Mouse (Mus musculus): ENCODE measurements around the gene Chrnb2. TPM values are rescaled to one million over a fixed set of nuclear protein-coding genes. Genes with fewer than 3 reads are reported as not detected.

Chrnb2 gene
- polyA plus RNA-seq (2011; ENCODE audit: insufficient read length, low read depth, missing spikeins) = 0.22 and 0.39 TPM in 2 replicates

DNA sequence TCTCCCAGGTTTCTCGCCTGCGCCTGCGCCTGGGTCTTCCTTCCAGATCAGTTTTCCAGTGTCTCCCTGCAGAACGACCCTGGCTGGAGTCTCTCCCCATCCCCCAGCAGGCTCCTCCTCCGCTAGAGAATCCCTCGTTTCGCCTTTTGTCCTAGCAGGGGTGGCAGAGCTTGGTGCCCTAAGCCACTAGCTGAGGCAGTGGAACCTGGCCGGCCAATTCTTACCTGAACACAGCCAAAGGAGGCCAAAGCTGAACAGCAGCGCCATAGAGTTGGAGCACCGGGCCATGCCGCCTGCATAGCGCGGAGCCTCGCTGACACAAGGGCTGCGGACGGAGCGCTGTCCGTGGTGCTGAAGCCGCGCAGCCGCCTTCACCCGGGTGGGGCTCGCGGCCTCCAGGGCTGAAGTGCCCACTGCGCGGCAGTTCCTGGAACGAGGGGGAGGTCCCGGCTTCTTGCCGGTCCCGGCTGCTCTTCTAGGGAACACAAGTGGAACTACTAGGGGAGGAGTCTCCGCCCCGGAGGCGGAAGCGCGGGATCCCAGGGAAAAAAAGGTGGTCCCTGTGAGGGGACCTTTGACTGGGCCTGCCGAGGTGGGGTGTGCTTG is at the start of gene Chrnb2:
TSS of gene Chrnb2 (minus strand) at position 514 of the 606 bp plus-strand sequence.
- TF ChIP-seq POLR2A (IDR thresholded peaks at IDR 0.05; ENCODE audit: low read depth, low read length) = no peak
- no peak for TF ChIP-seq CTCF (IDR thresholded peaks at IDR 0.05; ENCODE audit: borderline replicate concordance, insufficient read depth, low read length)
- no peak within 1 kb of the TSS for H3K27ac ChIP-seq (ENCODE audit: insufficient read depth, low read length)
- H3K4me1 ChIP-seq (ENCODE audit: control insufficient read depth, insufficient read depth, low read length) = no peaks in the 10 kb centered on the region
- H3K4me3 ChIP-seq (ENCODE audit: insufficient read depth, low read length) = no peak within 1 kb of the TSS

DNA sequence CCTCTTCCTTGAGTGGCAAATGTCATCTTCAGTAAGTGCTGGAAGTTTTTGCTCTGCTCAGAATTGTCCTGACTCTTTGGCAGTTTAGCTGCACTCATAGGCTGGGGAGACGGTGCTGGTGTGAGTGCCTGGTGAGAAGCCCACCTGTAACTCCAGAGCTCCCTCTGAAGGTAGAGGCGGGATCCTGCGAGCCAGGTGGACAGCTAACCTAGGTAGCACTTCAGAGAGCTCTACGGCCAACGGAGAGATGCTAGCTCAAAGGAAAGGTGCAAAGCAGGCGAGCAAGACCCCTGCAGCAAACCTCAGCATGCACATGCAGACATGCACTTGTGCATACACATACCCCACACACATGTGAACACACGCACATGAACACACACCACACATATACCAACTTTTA is 49.6 kb upstream of the Chrnb2 start:
- no peak for TF ChIP-seq CTCF (IDR thresholded peaks at IDR 0.05; ENCODE audit: borderline replicate concordance, insufficient read depth, low read length)
- no peak for TF ChIP-seq POLR2A (IDR thresholded peaks at IDR 0.05; ENCODE audit: low read depth, low read length)
- Histone ChIP-seq H3K4me3 (ENCODE audit: insufficient read depth, low read length) (no peak overlapping the region), H3K27ac (ENCODE audit: insufficient read depth, low read length) (no peak overlapping the region), H3K4me1 (ENCODE audit: control insufficient read depth, insufficient read depth, low read length) (no peaks in the 10 kb centered on the region)

DNA sequence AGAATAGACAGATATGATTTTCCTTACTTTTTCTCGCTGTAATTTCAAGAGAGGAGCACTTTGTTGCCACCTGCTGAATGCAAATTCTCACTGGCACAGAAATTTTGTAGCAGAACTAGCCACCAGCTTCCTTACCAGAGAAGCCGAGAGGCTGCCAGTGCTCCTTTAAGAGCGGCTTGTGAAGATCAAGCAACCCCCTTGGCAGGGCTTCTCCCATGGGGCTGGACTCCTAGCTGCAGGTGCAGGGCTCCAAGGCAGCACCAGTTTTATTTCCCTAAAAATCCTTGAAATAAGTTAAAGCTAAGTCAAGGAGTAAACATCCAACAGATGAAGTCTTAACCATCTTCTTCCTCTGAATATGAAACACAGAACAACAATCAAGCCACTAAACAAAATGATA is 47.7 kb upstream of the Chrnb2 start:
- Histone ChIP-seq H3K4me1 (ENCODE audit: control insufficient read depth, insufficient read depth, low read length) (no peaks in the 10 kb centered on the region), H3K27ac (ENCODE audit: insufficient read depth, low read length) (no peak overlapping the region), H3K4me3 (ENCODE audit: insufficient read depth, low read length) (no peak overlapping the region)
- TF ChIP-seq POLR2A (IDR thresholded peaks at IDR 0.05; ENCODE audit: low read depth, low read length) (no peak), CTCF (IDR thresholded peaks at IDR 0.05; ENCODE audit: borderline replicate concordance, insufficient read depth, low read length) (no peak)

DNA sequence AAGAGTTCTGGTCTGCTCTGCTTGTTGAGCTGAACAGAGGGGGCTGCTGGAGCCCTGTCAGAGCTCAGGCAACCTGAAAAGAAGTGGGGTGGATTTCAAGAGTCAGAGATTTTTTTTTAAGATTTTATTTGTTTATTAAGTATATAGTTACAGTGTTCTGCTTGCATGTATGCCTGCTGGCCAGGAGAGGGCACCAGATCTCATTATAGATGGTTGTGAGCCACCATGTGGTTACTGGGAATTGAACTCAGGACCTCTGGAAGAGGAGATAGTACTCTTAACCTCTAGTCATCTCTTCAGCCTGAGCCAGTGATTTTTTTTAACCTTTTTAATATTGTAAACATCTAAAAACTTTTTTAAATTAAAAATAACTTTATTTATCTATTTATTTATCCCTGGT is 46.4 kb upstream of the Chrnb2 start:
- TF ChIP-seq CTCF (IDR thresholded peaks at IDR 0.05; ENCODE audit: borderline replicate concordance, insufficient read depth, low read length) (no peak), POLR2A (IDR thresholded peaks at IDR 0.05; ENCODE audit: low read depth, low read length) (no peak)
- no peak overlapping the region for H3K4me3 ChIP-seq (ENCODE audit: insufficient read depth, low read length)
- no peak overlapping the region for H3K27ac ChIP-seq (ENCODE audit: insufficient read depth, low read length)
- H3K4me1 ChIP-seq (ENCODE audit: control insufficient read depth, insufficient read depth, low read length) = no peaks in the 10 kb centered on the region

DNA sequence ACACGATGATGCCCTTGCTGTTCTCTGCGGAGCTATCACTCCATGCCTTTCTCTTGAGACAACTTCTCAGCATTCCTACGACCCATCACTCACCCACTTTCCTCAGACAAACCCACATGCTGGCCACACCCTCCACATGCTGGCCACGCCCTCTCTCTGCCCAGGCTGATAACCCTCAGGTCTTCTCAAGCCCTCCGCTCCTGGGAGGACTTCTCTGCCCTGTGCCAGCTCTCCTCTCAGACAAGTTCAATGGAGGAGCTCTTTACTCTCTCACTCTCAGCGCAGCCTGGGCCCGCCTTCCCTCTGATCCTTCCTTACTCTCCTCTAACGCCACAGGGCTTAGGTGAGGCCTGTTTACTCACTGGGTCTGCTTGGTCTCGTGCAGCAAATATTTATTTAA is 44.2 kb upstream of the Chrnb2 start:
- Histone ChIP-seq H3K4me3 (ENCODE audit: insufficient read depth, low read length) (no peak overlapping the region), H3K4me1 (ENCODE audit: control insufficient read depth, insufficient read depth, low read length) (no peaks in the 10 kb centered on the region), H3K27ac (ENCODE audit: insufficient read depth, low read length) (no peak overlapping the region)
- TF ChIP-seq POLR2A (IDR thresholded peaks at IDR 0.05; ENCODE audit: low read depth, low read length) (no peak), CTCF (IDR thresholded peaks at IDR 0.05; ENCODE audit: borderline replicate concordance, insufficient read depth, low read length) (no peak)

DNA sequence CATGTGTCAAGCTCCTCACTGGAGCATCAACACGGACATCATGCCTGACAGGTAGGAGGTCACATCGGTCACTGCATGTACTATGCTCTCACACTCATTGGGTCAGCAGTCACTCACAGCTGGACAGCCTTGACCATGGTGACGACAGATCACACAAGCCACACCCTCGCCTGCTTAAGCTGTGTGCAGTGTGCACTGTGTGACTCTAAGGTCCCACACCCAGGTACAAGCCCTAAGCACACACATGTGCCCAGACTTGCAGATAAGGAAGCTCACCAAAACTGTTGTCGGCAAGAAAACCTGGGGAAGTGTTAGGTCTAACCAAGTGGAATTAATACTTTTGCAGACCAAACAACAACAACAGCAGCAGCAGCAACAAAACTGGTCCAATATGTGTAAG is 43.4 kb upstream of the Chrnb2 start:
- TF ChIP-seq CTCF (IDR thresholded peaks at IDR 0.05; ENCODE audit: borderline replicate concordance, insufficient read depth, low read length) = no peak
- TF ChIP-seq POLR2A (IDR thresholded peaks at IDR 0.05; ENCODE audit: low read depth, low read length) = no peak
- H3K27ac ChIP-seq (ENCODE audit: insufficient read depth, low read length) = no peak overlapping the region
- no peaks in the 10 kb centered on the region for H3K4me1 ChIP-seq (ENCODE audit: control insufficient read depth, insufficient read depth, low read length)
- no peak overlapping the region for H3K4me3 ChIP-seq (ENCODE audit: insufficient read depth, low read length)

DNA sequence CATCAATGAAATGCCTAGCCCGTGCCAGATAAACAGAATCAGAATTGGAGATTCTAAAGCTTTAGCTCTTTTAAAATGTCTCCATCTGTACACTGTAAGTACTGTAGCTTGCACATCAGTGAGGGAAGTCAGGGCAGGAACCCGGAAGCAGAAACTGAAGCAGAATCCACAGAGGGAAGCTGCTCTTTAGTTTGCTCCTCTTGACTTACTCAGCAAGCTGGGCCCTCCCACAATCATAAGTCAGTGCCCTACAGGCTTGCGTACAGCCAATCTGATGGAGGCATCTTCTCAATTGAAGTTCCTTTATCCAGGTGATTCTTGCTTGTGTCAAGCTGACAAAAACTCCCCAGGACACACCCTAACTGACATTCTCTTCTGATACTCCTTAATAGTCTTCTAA is 42.7 kb upstream of the Chrnb2 start:
- H3K4me1 ChIP-seq (ENCODE audit: control insufficient read depth, insufficient read depth, low read length) = no peaks in the 10 kb centered on the region
- H3K4me3 ChIP-seq (ENCODE audit: insufficient read depth, low read length) = no peak overlapping the region
- H3K27ac ChIP-seq (ENCODE audit: insufficient read depth, low read length) = no peak overlapping the region
- TF ChIP-seq CTCF (IDR thresholded peaks at IDR 0.05; ENCODE audit: borderline replicate concordance, insufficient read depth, low read length) (no peak), POLR2A (IDR thresholded peaks at IDR 0.05; ENCODE audit: low read depth, low read length) (no peak)

DNA sequence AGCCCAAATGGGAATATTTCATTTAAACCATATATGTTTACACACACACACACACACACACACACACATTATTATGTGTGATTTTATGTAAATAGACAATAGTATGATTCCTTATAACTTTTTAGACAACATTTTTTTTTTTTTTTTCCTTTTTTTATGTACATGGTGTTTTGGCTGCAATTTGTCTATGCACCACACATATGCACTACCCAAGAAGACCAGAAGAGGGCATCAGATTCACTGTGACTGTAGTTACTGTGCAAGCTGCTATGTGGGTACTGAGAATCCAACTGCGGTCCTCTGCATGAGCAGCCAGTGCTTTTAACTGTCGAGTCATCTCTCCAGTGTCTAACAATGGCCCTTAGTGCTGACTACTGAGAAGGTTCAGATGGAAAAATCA is 42.3 kb upstream of the Chrnb2 start:
- no peaks in the 10 kb centered on the region for H3K4me1 ChIP-seq (ENCODE audit: control insufficient read depth, insufficient read depth, low read length)

DNA sequence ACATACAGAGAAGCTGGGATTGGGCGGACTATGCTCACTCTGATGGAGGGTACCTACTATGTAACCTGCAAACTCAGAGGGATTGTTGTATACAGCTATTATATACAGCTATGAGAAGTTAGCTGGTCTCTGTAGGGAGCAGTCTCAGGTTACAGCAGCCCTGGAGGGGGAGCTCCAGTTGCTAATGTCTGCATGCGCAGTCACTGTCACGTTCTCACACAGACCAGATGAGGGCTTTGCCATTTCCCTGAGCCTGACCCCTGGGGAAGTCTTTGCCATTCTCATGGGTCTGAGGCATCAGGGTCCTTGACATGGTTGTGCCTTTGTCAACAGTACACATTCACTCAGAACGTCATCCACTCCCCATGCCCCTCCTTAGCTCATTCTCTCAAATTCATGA is 40.7 kb upstream of the Chrnb2 start:
- no peak overlapping the region for H3K27ac ChIP-seq (ENCODE audit: insufficient read depth, low read length)
- no peak overlapping the region for H3K4me3 ChIP-seq (ENCODE audit: insufficient read depth, low read length)
- no peak for TF ChIP-seq POLR2A (IDR thresholded peaks at IDR 0.05; ENCODE audit: low read depth, low read length)
- TF ChIP-seq CTCF (IDR thresholded peaks at IDR 0.05; ENCODE audit: borderline replicate concordance, insufficient read depth, low read length) = no peak
- H3K4me1 ChIP-seq (ENCODE audit: control insufficient read depth, insufficient read depth, low read length) = no peaks in the 10 kb centered on the region

More for the DNA sequence above, 42.3 kb upstream of the Chrnb2 start:
- Histone ChIP-seq H3K27ac (ENCODE audit: insufficient read depth, low read length) (no peak overlapping the region), H3K4me3 (ENCODE audit: insufficient read depth, low read length) (no peak overlapping the region)
- TF ChIP-seq POLR2A (IDR thresholded peaks at IDR 0.05; ENCODE audit: low read depth, low read length) = no peak
- no peak for TF ChIP-seq CTCF (IDR thresholded peaks at IDR 0.05; ENCODE audit: borderline replicate concordance, insufficient read depth, low read length)

DNA sequence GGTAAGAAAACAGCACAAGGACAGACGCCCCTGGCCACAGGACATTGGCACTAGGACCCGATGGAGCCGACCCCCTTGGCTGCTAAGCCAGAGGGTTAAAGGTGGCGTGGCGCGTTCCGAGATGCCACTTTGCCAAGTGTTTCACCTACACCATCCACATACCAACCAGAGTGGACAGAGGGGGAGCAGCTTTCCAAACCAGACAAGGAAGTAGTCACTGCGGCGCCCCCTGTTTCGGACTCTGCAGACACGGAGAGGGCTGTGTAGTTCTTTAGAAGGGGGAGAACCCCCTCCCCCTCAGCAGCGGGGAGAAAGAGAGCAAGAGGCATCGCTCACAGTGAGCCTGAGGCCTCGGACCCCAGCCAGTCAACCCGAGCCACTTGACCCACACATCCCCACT is 38.4 kb upstream of the Chrnb2 start:
- TF ChIP-seq CTCF (IDR thresholded peaks at IDR 0.05; ENCODE audit: borderline replicate concordance, insufficient read depth, low read length) = no peak
- no peaks in the 10 kb centered on the region for H3K4me1 ChIP-seq (ENCODE audit: control insufficient read depth, insufficient read depth, low read length)

DNA sequence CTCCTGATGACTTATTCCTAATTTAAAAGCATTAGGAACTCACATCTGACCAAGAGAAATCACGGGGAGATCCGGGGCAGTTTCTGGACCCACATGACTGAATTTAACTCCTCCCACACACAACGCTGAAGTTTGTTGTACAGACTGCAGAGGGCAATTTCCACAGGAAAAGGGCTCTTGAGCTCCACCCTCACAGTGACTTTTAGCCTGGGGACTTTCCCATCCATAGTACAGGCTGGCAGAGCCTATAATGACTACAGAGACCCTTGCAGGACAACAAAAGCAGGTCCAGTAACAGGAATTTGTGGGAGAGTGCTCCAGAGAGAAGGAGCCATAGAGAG is 37.0 kb upstream of the Chrnb2 start:
- Histone ChIP-seq H3K4me3 (ENCODE audit: insufficient read depth, low read length) (no peak overlapping the region), H3K4me1 (ENCODE audit: control insufficient read depth, insufficient read depth, low read length) (no peaks in the 10 kb centered on the region), H3K27ac (ENCODE audit: insufficient read depth, low read length) (no peak overlapping the region)
- no peak for TF ChIP-seq POLR2A (IDR thresholded peaks at IDR 0.05; ENCODE audit: low read depth, low read length)
- TF ChIP-seq CTCF (IDR thresholded peaks at IDR 0.05; ENCODE audit: borderline replicate concordance, insufficient read depth, low read length) = no peak

More for the DNA sequence above, 38.4 kb upstream of the Chrnb2 start:
- Histone ChIP-seq H3K27ac (ENCODE audit: insufficient read depth, low read length) (no peak overlapping the region), H3K4me3 (ENCODE audit: insufficient read depth, low read length) (no peak overlapping the region)

Measured in embryonic fibroblast, embryonic 13.5 days (primary cell).